In the genomic region with DNA sequence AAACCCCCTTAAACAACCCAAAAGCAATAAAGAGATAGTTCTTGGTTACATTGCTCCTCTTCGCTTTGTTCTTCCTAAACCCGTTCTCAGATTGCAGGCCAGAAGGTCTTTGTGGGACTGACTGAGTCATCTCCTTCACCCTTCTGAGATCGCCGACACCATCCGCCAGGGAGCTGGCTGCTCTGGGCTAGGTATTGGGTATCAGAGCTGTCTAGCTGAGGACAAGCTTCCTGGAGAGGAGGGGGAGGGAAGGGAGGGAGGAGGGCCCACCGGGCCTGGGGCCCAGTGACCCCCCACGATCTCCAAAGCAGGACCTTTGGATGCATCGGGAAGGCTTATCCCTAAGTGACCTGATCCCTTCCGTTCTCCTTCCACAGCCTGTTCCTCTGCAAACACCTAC, we compare ENCODE assay signal across 13 mouse cellular contexts.
"Had no signal": no experiment of that assay in that cellular context is flagged by ENCODE, and none has a peak within 500 bp of the region (broad histone marks: within the 10 kb centered on the region; RNA-seq: fewer than 3 reads in every experiment).

No protein-coding gene starts in this region.

- DNase-seq: kidney, adult 9 months; left cerebral cortex, postnatal 4 days; lung, adult 18-20 months; midbrain, embryonic 14.5 days; retina, postnatal 1 day; right cerebral cortex, postnatal 14 days; thymus, postnatal 4 days had no signal

- H3K9me3 ChIP-seq: limb, embryonic 13.5 days; midbrain, embryonic 10.5 days; neural tube, embryonic 12.5 days had no signal

- H3K9ac ChIP-seq: limb, embryonic 13.5 days; liver, embryonic 14.5 days; neural tube, embryonic 12.5 days had no signal

- H3K4me3 ChIP-seq: limb, embryonic 13.5 days; midbrain, embryonic 10.5 days; neural tube, embryonic 12.5 days had no signal

- H3K4me2 ChIP-seq: limb, embryonic 13.5 days; neural tube, embryonic 12.5 days had no signal

- H3K4me1 ChIP-seq: limb, embryonic 13.5 days; neural tube, embryonic 12.5 days had no signal

- H3K27ac ChIP-seq: limb, embryonic 13.5 days; liver, embryonic 14.5 days; midbrain, embryonic 10.5 days; neural tube, embryonic 12.5 days; stomach, postnatal 0 days had no signal

- H3K36me3 ChIP-seq: limb, embryonic 13.5 days; midbrain, embryonic 10.5 days; neural tube, embryonic 12.5 days had no signal

- ATAC-seq: intestine, embryonic 16.5 days had no signal

- H3K27me3 ChIP-seq: neural tube, embryonic 12.5 days had no signal
